Mouse (Mus musculus) lung, postnatal 36 days (tissue): Measurements from ENCODE around the gene Ung.
A peak's percentile ranks its signal among the peaks of the same experiment; 100 is the strongest.

Experiments
- DNase-seq: peaks from one replicate; pipeline ENCODE4 v3.0.0; 2022; ENCODE audit warnings: mixed read lengths

Ung gene

GRCm38 (mm10) chr5:114130211-114130605 is at the start of gene Ung:
Gene Ung (plus strand): TSS chr5:114130386.
- DNase-seq, result peak; percentile 42

- no peak for DNase-seq
Observed at GRCm38 (mm10) chr5:114085501-114085900, 44.7 kb upstream of the Ung start.

- DNase-seq, result no peak
Observed at GRCm38 (mm10) chr5:114087875-114088480, 42.2 kb upstream of the Ung start.

DNA sequence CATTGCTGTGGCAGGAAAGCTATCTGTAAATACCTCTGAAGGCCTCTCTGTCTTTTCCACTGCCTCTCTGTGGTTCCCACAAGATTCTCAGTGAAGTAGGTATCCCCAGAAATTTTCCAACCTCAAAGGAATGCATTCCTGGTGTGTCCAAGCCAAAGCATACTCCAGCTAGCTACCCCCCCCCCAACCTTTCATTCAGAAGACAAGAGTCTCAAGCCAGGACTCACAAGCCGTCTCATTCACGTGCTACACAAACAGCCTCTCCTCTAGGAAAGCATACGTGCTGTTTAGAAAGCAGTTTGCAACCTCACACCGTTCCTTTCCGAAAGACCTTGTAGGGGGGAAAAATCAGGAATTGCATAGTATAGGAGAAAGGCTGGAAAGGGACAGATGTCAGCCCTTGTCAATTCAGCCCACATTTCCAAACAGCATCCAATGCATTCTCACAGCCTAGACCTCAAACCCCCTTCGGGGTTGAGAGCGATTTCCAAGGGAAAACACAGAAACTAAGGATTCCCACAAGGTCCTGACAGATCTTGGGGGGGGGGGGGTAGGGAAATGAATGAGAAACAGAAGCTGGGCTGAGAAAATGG is 39.7 kb upstream of the Ung start:
- no peak for DNase-seq

DNA sequence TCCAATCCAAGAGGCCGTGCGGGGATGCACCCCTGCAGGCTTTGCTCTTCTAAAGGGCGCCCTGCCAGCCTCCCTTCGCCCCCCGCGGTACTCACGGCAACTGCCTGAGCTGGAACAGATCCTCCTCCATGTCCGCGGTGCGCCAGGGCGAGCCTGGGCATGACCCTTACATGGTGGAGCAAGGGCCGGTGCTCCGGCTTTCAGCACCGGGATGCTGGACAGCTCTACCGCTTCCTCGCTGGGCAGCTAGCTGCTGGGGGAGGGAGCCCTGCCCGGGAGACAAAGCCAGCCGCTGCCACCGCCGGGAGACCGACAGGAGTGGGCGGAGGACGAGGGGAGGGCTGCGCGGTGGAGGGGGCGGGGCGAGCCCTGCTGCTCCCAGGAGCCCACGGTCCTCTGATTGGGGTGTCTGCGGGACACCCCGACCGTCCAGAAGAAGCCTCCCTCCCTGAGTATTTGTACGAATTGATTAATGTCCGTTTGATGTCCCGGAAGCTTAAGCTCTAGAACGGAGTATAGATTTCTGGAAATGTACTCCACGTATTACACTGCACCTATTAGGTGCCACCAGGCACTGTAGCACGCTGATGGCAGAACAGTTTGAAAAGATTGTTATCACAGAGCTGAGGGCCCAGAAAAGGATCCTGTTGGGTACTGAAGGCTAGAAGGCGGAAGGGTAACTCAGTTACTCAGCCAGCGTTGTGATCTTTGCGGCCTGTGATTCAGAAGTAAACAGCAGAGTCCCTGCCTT is 39.0 kb upstream of the Ung start, which contains the start of gene Svop:
TSS of gene Svop (minus strand) at position 514 of the 751 bp plus-strand sequence.
- DNase-seq, result peak; percentile 70

DNA sequence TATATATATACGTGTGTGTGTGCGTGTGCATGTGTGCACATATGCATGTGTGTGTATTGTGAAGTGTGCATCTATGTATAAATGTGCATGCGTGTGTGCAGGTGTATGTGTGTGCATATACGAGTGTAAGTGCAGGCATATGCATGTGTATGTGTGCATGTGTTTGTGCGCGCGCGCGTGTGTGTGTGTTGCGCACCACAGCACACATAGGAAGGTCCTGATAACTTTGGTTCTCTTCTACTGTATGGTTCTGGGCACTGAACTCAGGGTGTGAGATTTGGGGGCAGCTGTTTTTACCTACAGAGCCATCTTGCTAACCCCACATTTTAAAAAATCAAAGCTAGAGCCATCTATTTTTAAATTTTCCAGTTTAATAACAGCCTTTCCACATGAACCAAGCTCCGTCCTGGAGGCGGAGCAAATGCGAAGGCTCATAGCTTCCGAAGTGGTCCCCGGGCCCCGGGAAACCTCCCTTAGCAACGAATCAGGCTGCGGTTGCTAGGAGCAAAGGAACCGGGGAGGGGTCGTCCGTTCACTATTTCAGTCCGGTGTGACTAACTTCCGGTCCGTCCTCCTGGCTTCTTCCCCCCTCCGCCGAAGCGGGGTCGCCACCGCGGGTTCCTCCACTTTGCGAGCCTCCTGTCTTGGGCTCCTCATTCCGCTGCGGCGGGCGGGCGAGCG is 30.3 kb upstream of the Ung start:
- DNase-seq, result peak; percentile 86

DNA sequence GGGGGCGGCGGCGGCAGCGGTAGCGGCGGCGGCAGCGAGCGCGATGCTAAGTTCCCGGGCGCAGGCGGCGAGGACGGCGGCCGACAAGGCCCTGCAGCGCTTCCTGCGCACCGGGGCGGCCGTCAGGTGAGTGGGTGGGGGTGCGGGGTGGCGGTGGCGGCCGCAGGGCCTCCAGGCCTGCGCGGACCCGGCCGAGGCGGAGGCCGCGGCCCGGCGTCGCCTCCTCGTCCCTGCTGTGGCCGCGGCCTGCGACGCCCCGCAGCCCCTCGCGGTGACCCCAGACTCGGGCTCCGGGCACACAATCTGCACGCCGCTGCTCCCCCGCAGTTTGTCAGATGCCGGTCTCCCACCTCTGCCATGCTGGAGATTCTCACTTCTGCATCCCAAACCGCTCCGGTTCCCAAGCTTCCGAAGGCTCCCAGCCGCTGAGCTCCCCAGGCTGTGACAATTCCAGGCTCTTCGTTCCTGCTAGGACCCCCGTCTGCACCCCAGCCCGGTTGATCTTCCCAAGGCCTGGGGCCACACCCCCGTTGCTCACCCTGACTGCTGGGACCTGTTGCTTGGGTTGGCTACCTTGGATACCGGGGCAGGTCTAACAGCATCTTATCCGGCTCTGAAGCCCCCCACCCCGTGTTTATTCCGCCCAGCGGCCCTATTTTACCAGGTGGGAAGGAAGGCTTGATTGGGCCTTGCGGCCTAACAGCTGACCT is 29.6 kb upstream of the Ung start:
- no peak for DNase-seq

DNA sequence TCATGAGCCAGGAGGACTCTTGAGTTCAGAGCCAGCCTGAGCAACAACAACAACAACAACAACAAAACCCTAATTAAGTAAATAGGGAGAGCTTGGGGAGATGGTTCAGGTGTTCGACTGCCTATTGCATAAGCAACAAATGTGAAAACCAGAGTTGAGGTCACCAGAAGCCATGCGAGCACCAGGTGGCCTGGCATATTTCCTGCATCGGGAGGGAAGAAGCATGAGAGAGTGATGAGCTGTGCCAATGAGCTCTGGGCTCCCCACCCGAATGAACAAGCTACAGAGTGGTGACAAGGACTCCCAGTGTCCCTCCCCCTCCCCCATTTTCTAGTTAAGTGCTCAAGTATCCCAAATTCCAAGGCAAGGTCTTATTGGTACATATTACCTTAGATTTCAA is 28.3 kb upstream of the Ung start:
- DNase-seq, result no peak

- no peak for DNase-seq
Observed at GRCm38 (mm10) chr5:114102807-114103206, 27.4 kb upstream of the Ung start.

DNA sequence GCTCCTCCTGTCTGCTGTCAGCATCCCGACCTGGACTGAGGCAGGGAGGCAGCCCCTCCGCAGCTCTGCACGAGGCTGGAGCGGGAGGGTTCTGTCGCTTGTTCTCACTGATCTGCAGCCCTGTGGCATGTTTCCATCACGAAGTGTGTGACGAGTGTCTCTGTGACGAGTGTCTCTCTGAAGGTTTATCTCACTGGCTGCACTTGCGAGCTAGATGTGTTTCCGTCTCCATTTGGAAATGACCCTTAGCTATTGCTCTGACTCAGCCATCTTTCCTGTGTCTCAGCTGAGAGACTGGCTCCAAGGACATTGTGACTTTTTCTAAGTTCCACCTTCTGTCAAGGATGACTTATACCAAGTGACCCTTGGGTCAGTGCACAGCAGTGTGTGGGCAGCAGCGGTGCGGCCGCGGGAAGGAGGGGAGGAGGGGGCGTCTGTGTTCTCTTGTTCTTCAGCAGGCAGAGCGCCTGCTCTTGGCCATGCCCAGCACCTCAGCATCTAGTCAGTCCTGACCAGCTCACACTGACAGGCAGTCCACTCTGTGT is 23.7 kb upstream of the Ung start:
- no peak for DNase-seq

GRCm38 (mm10) chr5:114113334-114113733 is 16.9 kb upstream of the Ung start:
- DNase-seq, result no peak

DNA sequence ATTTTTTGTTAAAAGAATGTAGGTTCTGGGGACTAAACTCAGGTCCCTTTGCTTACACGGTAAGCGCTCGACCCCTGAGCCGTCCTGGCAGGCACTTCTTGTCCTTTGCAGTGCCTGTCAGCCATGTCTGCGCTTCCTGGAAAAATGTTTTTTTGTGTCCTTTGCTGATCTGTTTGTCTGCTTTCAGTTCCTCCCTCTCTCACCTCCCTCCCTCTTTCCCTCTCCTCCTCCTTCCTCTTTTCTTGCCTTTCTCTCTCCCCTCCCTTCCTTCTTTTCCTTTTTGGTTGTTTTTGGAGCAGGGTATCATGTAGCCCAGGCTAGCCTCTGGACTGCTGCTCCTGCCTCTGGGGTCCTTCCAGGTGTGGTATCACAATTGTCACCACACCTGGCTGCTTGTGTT is 15.2 kb upstream of the Ung start:
- no peak for DNase-seq

- DNase-seq, result no peak
Observed at GRCm38 (mm10) chr5:114116586-114116985, 13.6 kb upstream of the Ung start.

DNA sequence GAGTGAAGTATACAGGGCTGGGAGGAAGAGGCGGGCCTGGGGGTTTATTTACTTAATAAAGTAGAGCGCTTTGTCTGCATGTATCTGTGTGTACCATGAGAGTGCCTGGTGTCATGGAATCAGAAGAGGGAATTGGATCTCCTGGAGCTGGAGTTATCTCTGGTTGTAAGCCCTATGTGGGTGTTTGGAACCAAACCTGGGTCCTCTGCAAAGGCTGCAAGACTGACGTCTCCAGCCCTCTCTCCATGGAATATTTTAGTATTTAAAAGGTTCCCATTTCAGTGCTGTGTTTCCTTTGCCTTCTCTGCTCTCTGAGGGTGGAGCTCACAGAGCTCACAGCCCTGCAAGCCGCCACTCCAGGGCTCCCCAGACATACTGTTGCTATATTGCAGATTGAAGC is 10.4 kb upstream of the Ung start:
- DNase-seq, result no peak

- DNase-seq, result no peak
Observed at GRCm38 (mm10) chr5:114126008-114126407, 4.2 kb upstream of the Ung start.

DNA sequence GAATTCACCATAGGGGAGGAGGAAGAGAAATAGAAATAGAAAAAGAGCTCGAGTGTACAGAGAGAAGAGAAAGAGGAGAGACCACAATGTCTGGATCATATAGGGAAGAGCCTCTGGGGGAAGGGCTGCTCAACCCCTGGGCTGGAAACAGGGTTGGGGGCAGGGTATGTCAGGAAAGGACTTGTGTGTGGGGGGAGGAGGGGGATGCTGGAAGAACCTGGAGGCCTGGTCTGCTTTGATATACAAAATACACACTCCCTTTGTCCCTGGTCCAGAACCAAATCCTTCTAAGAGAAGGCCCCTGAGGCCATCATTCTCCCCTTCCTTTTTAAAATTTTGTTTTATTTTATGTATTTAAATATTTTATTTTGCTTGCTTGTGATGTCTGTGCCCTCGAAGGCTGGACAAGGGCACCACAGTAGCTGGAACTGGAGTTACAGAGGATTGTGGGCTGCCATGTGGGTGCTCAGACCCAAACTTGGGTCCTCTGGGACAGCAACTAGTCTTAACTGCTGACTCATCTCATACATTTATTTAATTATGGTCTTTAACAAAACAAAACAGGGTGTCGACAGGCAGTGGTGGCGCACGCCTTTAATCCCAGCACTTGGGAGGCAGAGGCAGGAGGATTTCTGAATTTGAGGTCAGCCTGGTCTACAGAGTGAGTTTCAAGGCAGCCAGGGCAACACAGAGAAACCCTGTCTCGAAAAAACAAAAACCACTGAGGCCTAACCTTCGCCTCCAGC is 3.5 kb upstream of the Ung start:
- no peak for DNase-seq

- DNase-seq, result peak; percentile 86
Observed at GRCm38 (mm10) chr5:114127374-114128349, 2.5 kb upstream of the Ung start, which contains the start of gene Alkbh2. Gene Alkbh2 (minus strand): TSS chr5:114128218.

DNA sequence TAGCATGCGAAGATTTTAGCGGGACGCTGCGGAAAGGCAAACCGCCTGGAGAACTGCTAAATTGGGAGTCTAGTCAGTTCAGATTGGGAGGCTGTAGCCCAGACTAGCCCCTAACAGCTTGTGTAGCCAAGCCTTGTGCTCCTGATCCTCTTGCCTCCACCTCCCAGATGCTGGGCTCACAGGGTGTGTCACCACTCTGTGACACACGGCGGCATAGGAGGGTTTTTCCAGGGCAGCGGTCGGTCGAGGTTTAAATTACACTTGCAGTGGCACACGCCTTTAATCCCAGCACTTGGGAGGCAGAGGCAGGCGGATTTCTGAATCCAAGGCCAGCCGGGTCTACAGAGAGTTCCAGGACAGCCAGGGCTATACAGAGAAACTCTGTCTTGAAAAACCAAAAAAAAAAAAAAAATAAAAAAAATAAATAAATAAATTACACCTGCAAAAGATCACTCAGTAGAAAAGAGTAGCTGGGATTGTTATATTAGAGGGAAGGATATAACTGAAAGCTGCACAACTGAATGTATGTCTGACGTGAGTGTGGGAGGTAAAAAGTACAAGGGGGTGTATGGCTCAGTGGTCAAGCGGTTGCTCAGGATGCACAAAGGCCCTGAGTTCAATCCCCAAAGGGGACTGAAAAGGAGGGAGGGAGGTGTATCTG is 506 bp upstream of the Ung start:
- no peak for DNase-seq

GRCm38 (mm10) chr5:114130698-114131520 is 723 bp downstream of the Ung start:
- peak; percentile 94 for DNase-seq
